Mouse (Mus musculus) myocyte (in vitro differentiated cells): ENCODE results near the gene Wdfy3. TPM values are rescaled to one million over a fixed set of nuclear protein-coding genes. Genes with fewer than 3 reads are reported as not detected.

Source experiments
- H3K27me3 ChIP-seq: one replicate; pipeline ENCODE4 v1.6.1; 2011; ENCODE audit not compliant: control insufficient read depth, insufficient read depth, insufficient read length
- H3K36me3 ChIP-seq: one replicate; pipeline ENCODE4 v1.6.1; 2011; ENCODE audit not compliant: control insufficient read depth, insufficient read depth
- H3K4me2 ChIP-seq: one replicate; pipeline ENCODE4 v1.6.1; 2011; ENCODE audit warnings: low read depth, control low read depth
- H3K4me3 ChIP-seq: one replicate; pipeline ENCODE4 v1.5.1; 2011; ENCODE audit warnings: mild to moderate bottlenecking, control low read depth, moderate library complexity
- H3K79me2 ChIP-seq: one replicate; pipeline ENCODE4 v1.6.1; 2011; ENCODE audit not compliant: control insufficient read depth, insufficient read depth
- H3ac ChIP-seq: one replicate; pipeline ENCODE4 v1.6.1; 2011; ENCODE audit not compliant: control insufficient read depth, insufficient read length
- CEBPB ChIP-seq: IDR thresholded peaks from 2 replicates; pipeline ENCODE4 v1.6.1; 2011; ENCODE audit warnings: mild to moderate bottlenecking, moderate library complexity; ENCODE audit not compliant: poor library complexity, insufficient read depth, severe bottlenecking
- E2F4 ChIP-seq: IDR thresholded peaks from one replicate; pipeline ENCODE4 v1.6.1; 2011; ENCODE audit warnings: mild to moderate bottlenecking, control low read depth, moderate library complexity; ENCODE audit not compliant: insufficient read depth
- MAX ChIP-seq: IDR thresholded peaks from one replicate; pipeline ENCODE4 v1.6.1; 2011; ENCODE audit warnings: low read depth, mild to moderate bottlenecking, control low read depth
- MYOD1 ChIP-seq, 3 experiments: IDR thresholded peaks; one replicate each; pipeline ENCODE4 v1.6.1; 2011; ENCODE audit warnings: control low read depth in 2 of 3, low read depth in 2 of 3, mild to moderate bottlenecking in 2 of 3, moderate library complexity in 1 of 3; ENCODE audit not compliant: insufficient read length in 2 of 3, control insufficient read depth in 1 of 3
- MYOG ChIP-seq, 3 experiments: IDR thresholded peaks; one replicate each; pipeline ENCODE4 v1.6.1; 2011; ENCODE audit warnings: control low read depth in 2 of 3, low read depth in 2 of 3, mild to moderate bottlenecking in 2 of 3; ENCODE audit not compliant: insufficient read length in 2 of 3, control insufficient read depth in 1 of 3, insufficient read depth in 1 of 3
- POLR2A ChIP-seq: IDR thresholded peaks from one replicate; pipeline ENCODE4 v1.6.1; 2011; ENCODE audit warnings: low read depth, mild to moderate bottlenecking, control low read depth, moderate library complexity; ENCODE audit not compliant: insufficient read length
- POLR2AphosphoS2 ChIP-seq: IDR thresholded peaks from one replicate; pipeline ENCODE4 v1.6.1; 2011; ENCODE audit warnings: low read depth, control low read depth; ENCODE audit not compliant: insufficient read length
- REST ChIP-seq: IDR thresholded peaks from one replicate; pipeline ENCODE4 v1.6.1; 2011; ENCODE audit warnings: mild to moderate bottlenecking, control low read depth, moderate library complexity; ENCODE audit not compliant: insufficient read depth, insufficient read length
- SRF ChIP-seq: IDR thresholded peaks from one replicate; pipeline ENCODE4 v1.6.1; 2011; ENCODE audit warnings: low read depth; ENCODE audit not compliant: control insufficient read depth, insufficient read length
- TCF12 ChIP-seq: IDR thresholded peaks from one replicate; pipeline ENCODE4 v1.6.1; 2011; ENCODE audit warnings: mild to moderate bottlenecking, control low read depth; ENCODE audit not compliant: poor library complexity, insufficient read depth, severe bottlenecking
- TCF3 ChIP-seq: IDR thresholded peaks from one replicate; pipeline ENCODE4 v1.6.1; 2011; ENCODE audit warnings: low read depth, control low read depth; ENCODE audit not compliant: insufficient read length
- USF1 ChIP-seq: IDR thresholded peaks from one replicate; pipeline ENCODE4 v1.6.1; 2011; ENCODE audit warnings: low read depth, mild to moderate bottlenecking, control low read depth, moderate library complexity
- polyA plus RNA-seq: library from polyadenylated mRNA; unstranded; fragments of >200 nt; fragmentation: generic; extraction: Trizol; gene quantifications from one replicate; pipeline ENCODE4 v1.2.1, GENCODE M21; 2012; ENCODE audit warnings: missing spikeins

Wdfy3 gene
- polyA plus RNA-seq, 1 experiment, result 9.5 TPM

GRCm38 (mm10) chr5:102013781-102014180 lies 55.9 kb downstream of the Wdfy3 start:
- Histone ChIP-seq H3ac (no peak overlapping the region), H3K4me2 (no peak overlapping the region), H3K79me2 (peaks cover 24% of the 10 kb centered on the region), H3K27me3 (no peaks in the 10 kb centered on the region), H3K36me3 (no peaks in the 10 kb centered on the region), H3K4me3 (no peak overlapping the region)
- TF ChIP-seq REST (no peak), USF1 (no peak), SRF (no peak)

- peaks cover 12% of the 10 kb centered on the region for H3K36me3 ChIP-seq
- H3K27me3 ChIP-seq, result no peaks in the 10 kb centered on the region
- H3ac ChIP-seq, result no peak overlapping the region
- TF ChIP-seq MAX (no peak), REST (no peak), E2F4 (no peak), TCF12 (no peak), MYOG (IDR thresholded peaks at IDR 0.05; ENCODE audit: control insufficient read depth in 1 of 3, insufficient read depth in 1 of 3, insufficient read length in 2 of 3, low read depth in 2 of 3) (no peak), POLR2A (no peak), POLR2AphosphoS2 (no peak), MYOD1 (IDR thresholded peaks at IDR 0.05; ENCODE audit: control insufficient read depth in 1 of 3, insufficient read length in 2 of 3, low read depth in 2 of 3) (no peak), TCF3 (no peak), USF1 (no peak), CEBPB (no peak), SRF (no peak)
- H3K4me3 ChIP-seq, result no peak overlapping the region
- H3K79me2 ChIP-seq, result peaks cover 14% of the 10 kb centered on the region
- H3K4me2 ChIP-seq, result no peak overlapping the region
Measured at GRCm38 (mm10) chr5:102010961-102011360, 58.8 kb downstream of the Wdfy3 start.

GRCm38 (mm10) chr5:102009606-102010005 lies 60.1 kb downstream of the Wdfy3 start:
- Histone ChIP-seq H3K27me3 (no peaks in the 10 kb centered on the region), H3K79me2 (peaks cover 14% of the 10 kb centered on the region), H3K4me3 (no peak overlapping the region), H3ac (no peak overlapping the region), H3K36me3 (peaks cover 12% of the 10 kb centered on the region), H3K4me2 (no peak overlapping the region)
- TF ChIP-seq MYOD1 (IDR thresholded peaks at IDR 0.05; ENCODE audit: control insufficient read depth in 1 of 3, insufficient read length in 2 of 3, low read depth in 2 of 3), result no peak
- no peak for TF ChIP-seq MAX
- no peak for TF ChIP-seq REST
- TF ChIP-seq POLR2A, result no peak
- no peak for TF ChIP-seq USF1
- TF ChIP-seq E2F4, result no peak
- no peak for TF ChIP-seq POLR2AphosphoS2

- Histone ChIP-seq H3K36me3 (peaks cover 12% of the 10 kb centered on the region), H3K4me2 (no peak overlapping the region), H3K4me3 (no peak overlapping the region), H3ac (no peak overlapping the region), H3K79me2 (peaks cover 11% of the 10 kb centered on the region), H3K27me3 (no peaks in the 10 kb centered on the region)
- no peak for TF ChIP-seq TCF12
- no peak for TF ChIP-seq MYOG (IDR thresholded peaks at IDR 0.05; ENCODE audit: control insufficient read depth in 1 of 3, insufficient read depth in 1 of 3, insufficient read length in 2 of 3, low read depth in 2 of 3)
- no peak for TF ChIP-seq SRF
- TF ChIP-seq POLR2A, result no peak
- TF ChIP-seq MYOD1 (IDR thresholded peaks at IDR 0.05; ENCODE audit: control insufficient read depth in 1 of 3, insufficient read length in 2 of 3, low read depth in 2 of 3), result no peak
- no peak for TF ChIP-seq MAX
- no peak for TF ChIP-seq E2F4
- TF ChIP-seq USF1, result no peak
- no peak for TF ChIP-seq CEBPB
- no peak for TF ChIP-seq TCF3
Measured at GRCm38 (mm10) chr5:102008712-102009111, 61.0 kb downstream of the Wdfy3 start.

- no peak overlapping the region for H3ac ChIP-seq
- no peak for TF ChIP-seq TCF3
- no peak for TF ChIP-seq USF1
- no peak for TF ChIP-seq E2F4
- TF ChIP-seq REST, result no peak
- TF ChIP-seq MYOG (IDR thresholded peaks at IDR 0.05; ENCODE audit: control insufficient read depth in 1 of 3, insufficient read depth in 1 of 3, insufficient read length in 2 of 3, low read depth in 2 of 3), result no peak
- TF ChIP-seq SRF, result no peak
- TF ChIP-seq POLR2AphosphoS2, result no peak
- TF ChIP-seq MYOD1 (IDR thresholded peaks at IDR 0.05; ENCODE audit: control insufficient read depth in 1 of 3, insufficient read length in 2 of 3, low read depth in 2 of 3), result no peak
- no peak for TF ChIP-seq MAX
- no peak for TF ChIP-seq POLR2A
- TF ChIP-seq CEBPB, result no peak
- TF ChIP-seq TCF12, result no peak
- H3K79me2 ChIP-seq, result peaks cover 6% of the 10 kb centered on the region
- H3K27me3 ChIP-seq, result no peaks in the 10 kb centered on the region
- H3K4me3 ChIP-seq, result no peak overlapping the region
- H3K4me2 ChIP-seq, result no peak overlapping the region
- peaks cover 12% of the 10 kb centered on the region for H3K36me3 ChIP-seq
Measured at GRCm38 (mm10) chr5:102006218-102006941, 63.3 kb downstream of the Wdfy3 start.
